Mouse (Mus musculus) heart, adult 8-10 months (tissue): ENCODE measurements around the gene Fcrl5. TPM values are rescaled to one million over a fixed set of nuclear protein-coding genes. Genes with fewer than 3 reads are reported as not detected.

ENCODE experiments used
- DNase-seq: peaks from one replicate; pipeline ENCODE4 v3.0.0; 2022; ENCODE audit warnings: low spot score
- total RNA-seq, 4 experiments: library from RNA; stranded (reverse); gene quantifications; 2 replicates each; pipeline ENCODE4 v1.2.4; 2022

Fcrl5 gene
- total RNA-seq, 4 experiments from 2014 or later = 0.16 TPM; not detected in 3

GRCm38 (mm10) chr3:87528841-87529240 lies 93.3 kb downstream of the Fcrl5 start:
- no peak for DNase-seq

- no peak for DNase-seq
These were observed 94.0 kb downstream of the Fcrl5 start for GRCm38 (mm10) chr3:87529568-87529967.

- DNase-seq = no peak
These were observed 94.7 kb downstream of the Fcrl5 start for GRCm38 (mm10) chr3:87530234-87530633.

- no peak for DNase-seq
These were observed 98.2 kb downstream of the Fcrl5 start for GRCm38 (mm10) chr3:87533667-87534378.

- DNase-seq = no peak
These were observed 102.5 kb downstream of the Fcrl5 start for GRCm38 (mm10) chr3:87538034-87538433.

- DNase-seq = no peak
These were observed 104.6 kb downstream of the Fcrl5 start for GRCm38 (mm10) chr3:87540028-87540675.

GRCm38 (mm10) chr3:87540714-87541113 lies 105.1 kb downstream of the Fcrl5 start:
- no peak for DNase-seq

- DNase-seq = peak; percentile 45
These were observed 107.1 kb downstream of the Fcrl5 start for GRCm38 (mm10) chr3:87542481-87543215.

- DNase-seq = no peak
These were observed 110.0 kb downstream of the Fcrl5 start for GRCm38 (mm10) chr3:87545554-87545953.

- DNase-seq = no peak
These were observed 110.7 kb downstream of the Fcrl5 start for GRCm38 (mm10) chr3:87546291-87546721.

- no peak for DNase-seq
These were observed 114.3 kb downstream of the Fcrl5 start for GRCm38 (mm10) chr3:87549908-87550307.

Other genes with a start within 250 kb of the Fcrl5 start
- 1 to 10 TPM; 4.7 to 6.1 (median 5.4) TPM for gene Fcrls, start 172.0 kb upstream of the Fcrl5 start, total RNA-seq
- 1 to 10 TPM in 1 of 4 experiments, under 1 TPM in 1, not detected in 2; 0.24 to 1.5 TPM for gene Cd5l, start 77.9 kb upstream of the Fcrl5 start, total RNA-seq
- under 1 TPM in 1 of 4 experiments, not detected in 3; 0.46 TPM for gene Fcrl1, start 59.4 kb upstream of the Fcrl5 start, total RNA-seq
- 10 to 100 TPM; 16.8 to 20.4 (median 18.6) TPM for gene Etv3, start 89.6 kb downstream of the Fcrl5 start, total RNA-seq
- 10 to 100 TPM; 19.6 to 21.4 (median 20.5) TPM for gene Arhgef11, start 181.8 kb downstream of the Fcrl5 start, total RNA-seq